Mouse (Mus musculus): ENCODE measurements at regions not wholly inside any gene's neighbourhood (a gene's known extent, or its start where the extent isn't known, plus 50 kb on each side); places are given as distances from the start of the nearest gene placed in this dataset.

DNA sequence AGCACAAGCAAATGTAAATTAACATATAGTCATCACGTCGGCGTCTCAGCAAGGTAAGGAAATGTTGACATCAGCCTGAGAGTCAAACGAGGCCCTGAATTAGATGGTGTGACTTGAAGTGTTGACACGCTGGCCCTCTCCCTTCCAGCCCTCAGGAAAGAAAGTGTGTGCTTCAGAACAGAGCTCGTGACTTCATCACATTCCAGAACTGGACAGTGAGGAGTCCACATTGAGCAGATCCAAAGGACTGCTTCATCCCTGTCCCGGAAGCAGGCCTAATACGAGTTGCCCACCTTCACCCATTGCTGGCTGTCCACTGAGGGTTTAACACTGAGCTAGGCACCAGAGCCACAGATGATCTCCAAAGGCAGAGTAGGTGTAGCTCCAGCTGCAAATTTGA is 54.0 kb upstream of the Zfp703 start:
- H3K4me3 ChIP-seq (replicated peaks), result no peak overlapping the region
- H3K4me2 ChIP-seq, result no peak overlapping the region
- ATAC-seq (ENCODE audit: low FRiP score), result no peak
- H3K27ac ChIP-seq, result no peak overlapping the region
- H3K9ac ChIP-seq, result no peak overlapping the region
- no peaks in the 10 kb centered on the region for H3K27me3 ChIP-seq
- H3K4me1 ChIP-seq, result no peaks in the 10 kb centered on the region
- no peaks in the 10 kb centered on the region for H3K9me3 ChIP-seq
- 90% methylated on average over 8 of the region's 8 CpGs for WGBS
- H3K36me3 ChIP-seq (replicated peaks), result no peaks in the 10 kb centered on the region

All from forebrain, embryonic 12.5 days (tissue).